Mouse (Mus musculus) midbrain, embryonic 11.5 days (tissue): ENCODE data around the gene Gas2l1. TPM values are rescaled to one million over a fixed set of nuclear protein-coding genes. Genes with fewer than 3 reads are reported as not detected.

Experiments
- ATAC-seq: fragments of 200-750 bp; cut with Nextera tagmentation; 2 replicates; pipeline ENCODE4 v1.8.0; 2017; ENCODE audit warnings: moderate TSS enrichment, moderate library complexity; ENCODE audit not compliant: low FRiP score
- DNase-seq: peaks from one replicate; pipeline ENCODE4 v3.0.0; 2015; ENCODE audit warnings: low spot score; ENCODE audit errors: missing footprints
- H3K27ac ChIP-seq: fragments of 300-500 bp; sonication (generic); 2 replicates; pipeline ENCODE4 v1.5.1; 2014; ENCODE audit warnings: low read depth, low read length
- H3K27me3 ChIP-seq: fragments of 300-500 bp; sonication (generic); 2 replicates; pipeline ENCODE4 v1.6.1; 2014; ENCODE audit warnings: mild to moderate bottlenecking, low read length, moderate library complexity, mixed read lengths; ENCODE audit not compliant: control insufficient read depth, insufficient read depth
- H3K36me3 ChIP-seq: fragments of 300-500 bp; sonication (generic); 2 replicates; pipeline ENCODE4 v1.6.1; 2014; ENCODE audit warnings: mild to moderate bottlenecking, low read length, moderate library complexity, mixed read lengths; ENCODE audit not compliant: control insufficient read depth, insufficient read depth
- H3K4me1 ChIP-seq: fragments of 300-500 bp; sonication (generic); 2 replicates; pipeline ENCODE4 v1.6.1; 2014; ENCODE audit warnings: low read length; ENCODE audit not compliant: control insufficient read depth, insufficient read depth
- H3K4me2 ChIP-seq: fragments of 300-500 bp; sonication (generic); 2 replicates; pipeline ENCODE4 v1.6.1; 2014; ENCODE audit warnings: mild to moderate bottlenecking, moderate library complexity
- H3K4me3 ChIP-seq: fragments of 300-500 bp; sonication (generic); 2 replicates; pipeline ENCODE4 v1.5.1; 2014; ENCODE audit warnings: low read depth, low read length
- H3K9ac ChIP-seq: fragments of 300-500 bp; sonication (generic); 2 replicates; pipeline ENCODE4 v1.6.1; 2014; ENCODE audit warnings: low read length
- H3K9me3 ChIP-seq: fragments of 300-500 bp; sonication (generic); 2 replicates; pipeline ENCODE4 v1.6.1; 2016; ENCODE audit warnings: low read length; ENCODE audit not compliant: control insufficient read depth
- WGBS: fragments of 180-500 bp; shearing (Covaris S2); extraction: QIAGEN DNeasy Blood & Tissue Kit; methylation state at CpG from one replicate; pipeline ENCODE4 v1.1.7; 2014; 5-methylcytosine and 5-hydroxymethylcytosine counted together
- polyA plus RNA-seq: library from polyadenylated mRNA; unstranded; fragments of >200 nt; fragmentation: Nextera tagmentation; extraction: Ambion mirVana; gene quantifications from 2 replicates; pipeline ENCODE4 v1.2.1, GENCODE M21; 2014

Gene Gas2l1
- polyA plus RNA-seq, 1 experiment from 2014 or later = 23.1 TPM

DNA sequence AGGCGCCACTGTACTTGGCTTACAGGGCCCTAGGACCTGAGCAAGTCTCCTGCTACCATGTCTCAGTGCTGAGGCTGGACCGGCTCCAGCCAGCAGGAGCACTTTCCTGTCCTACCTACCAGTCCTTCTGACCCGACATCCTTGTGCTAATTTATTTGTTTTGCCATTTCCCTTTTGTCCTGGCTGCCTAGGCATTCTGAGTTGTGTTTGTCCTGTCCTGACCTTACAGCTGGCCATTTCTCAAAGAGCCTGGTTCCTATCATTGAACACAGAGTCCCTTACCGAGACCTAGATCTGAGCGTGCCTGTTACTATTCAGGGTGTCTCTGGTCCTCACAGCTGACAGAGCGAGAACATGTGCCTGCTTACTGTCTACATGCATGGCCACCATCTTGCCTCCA, 10.3 kb downstream of the Gas2l1 start:
- peaks cover 39% of the 10 kb centered on the region for H3K27me3 ChIP-seq

DNA sequence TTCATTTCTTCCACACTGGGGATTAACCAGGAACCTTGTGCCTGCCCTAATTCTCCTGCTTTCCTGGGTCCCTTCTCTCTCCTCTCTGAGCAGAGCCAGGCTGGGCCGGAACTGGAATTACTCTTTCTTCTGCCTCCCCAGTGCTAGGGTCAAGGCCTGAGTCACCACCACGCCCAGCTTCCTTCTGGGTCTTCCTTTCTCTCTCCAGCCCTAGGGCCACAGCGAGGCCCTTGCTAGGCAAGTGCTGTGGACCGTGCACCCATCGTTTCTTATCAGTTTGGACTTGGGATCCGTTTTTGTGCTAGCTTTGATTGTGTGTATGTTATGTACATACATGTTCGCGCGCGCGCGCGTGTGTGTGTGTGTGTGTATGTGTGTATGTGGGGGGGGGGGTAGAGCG, 11.0 kb downstream of the Gas2l1 start:
- Histone ChIP-seq H3K4me2 (no peak overlapping the region), H3K4me3 (no peak overlapping the region), H3K27me3 (peaks cover 32% of the 10 kb centered on the region), H3K9ac (no peak overlapping the region), H3K27ac (no peak overlapping the region), H3K9me3 (no peaks in the 10 kb centered on the region), H3K36me3 (no peaks in the 10 kb centered on the region), H3K4me1 (peaks cover 24% of the 10 kb centered on the region)
- DNase-seq = peak; percentile 57
- 91% methylated on average over 14 of the region's 14 CpGs for WGBS
- ATAC-seq = no peak

More for the DNA sequence above, 10.3 kb downstream of the Gas2l1 start:
- Histone ChIP-seq H3K9me3 (no peaks in the 10 kb centered on the region; the same call in 1 of the 2 replicates), H3K9ac (no peak overlapping the region), H3K27ac (no peak overlapping the region), H3K36me3 (no peaks in the 10 kb centered on the region), H3K4me2 (no peak overlapping the region), H3K4me3 (no peak overlapping the region), H3K4me1 (peaks cover 24% of the 10 kb centered on the region)
- ATAC-seq (no peak), DNase-seq (peak; percentile 45)
- 70% methylated on average over 6 of the region's 6 CpGs for WGBS

DNA sequence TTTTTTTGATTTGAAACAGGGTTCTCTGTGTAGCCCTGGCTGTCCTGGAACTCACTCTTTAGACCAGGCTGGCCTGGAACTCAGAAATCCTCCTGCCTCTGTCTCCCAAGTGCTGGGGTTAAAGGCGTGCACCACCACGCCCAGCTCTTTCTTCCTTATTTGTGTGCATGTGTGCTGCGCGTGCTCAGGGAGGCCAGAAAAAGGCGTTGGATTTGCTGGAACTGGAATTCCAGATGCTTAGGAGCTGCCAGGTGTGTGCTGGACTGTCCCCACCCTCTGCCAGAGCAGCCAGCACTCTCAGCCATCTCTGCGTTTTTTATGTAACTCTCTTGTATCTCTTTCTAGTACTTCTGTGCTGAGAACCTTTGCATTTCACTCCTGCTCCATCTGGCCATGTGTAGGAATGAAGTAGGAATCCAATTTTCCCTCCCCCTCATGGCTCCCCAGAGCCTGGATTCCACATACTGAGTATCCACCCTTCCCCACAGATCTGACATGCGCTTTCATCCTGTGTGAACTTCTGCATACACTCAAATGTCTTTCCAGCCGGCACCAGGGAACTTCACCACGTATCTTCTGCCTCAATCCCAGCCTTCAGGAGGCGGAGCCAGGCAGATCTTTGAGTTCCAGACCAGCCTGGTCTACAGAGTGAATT, 12.8 kb downstream of the Gas2l1 start:
- no peak overlapping the region for H3K27ac ChIP-seq
- H3K27me3 ChIP-seq = peaks cover 15% of the 10 kb centered on the region
- ATAC-seq (no peak), DNase-seq (peak; percentile 45)
- H3K4me2 ChIP-seq = no peak overlapping the region
- 76% methylated on average over 10 of the region's 10 CpGs for WGBS
- H3K4me3 ChIP-seq = no peak overlapping the region
- H3K36me3 ChIP-seq = no peaks in the 10 kb centered on the region
- H3K9ac ChIP-seq = no peak overlapping the region
- no peaks in the 10 kb centered on the region for H3K9me3 ChIP-seq
- peaks cover 14% of the 10 kb centered on the region for H3K4me1 ChIP-seq

DNA sequence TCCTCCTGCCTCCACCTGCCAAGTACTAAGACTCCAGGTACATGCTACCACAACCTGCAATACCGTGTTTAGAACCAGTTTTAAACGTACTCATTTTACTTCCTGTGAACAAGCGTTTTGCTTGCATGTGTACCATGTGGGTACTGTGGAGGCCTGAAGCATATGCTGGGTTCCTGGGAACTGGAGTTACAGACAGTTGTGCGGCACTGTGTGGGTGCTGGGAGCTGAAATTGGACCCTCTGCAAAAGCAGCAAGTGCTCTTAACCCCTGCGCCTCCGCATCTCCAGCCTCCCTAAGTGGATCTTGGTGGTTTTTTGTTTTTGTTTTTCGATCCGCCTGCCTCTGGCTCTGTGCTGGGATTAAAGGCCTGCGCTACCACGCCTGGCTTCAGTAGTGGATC, 13.5 kb downstream of the Gas2l1 start:
- Histone ChIP-seq H3K4me1 (peaks cover 11% of the 10 kb centered on the region), H3K36me3 (no peaks in the 10 kb centered on the region), H3K9me3 (no peaks in the 10 kb centered on the region), H3K4me2 (no peak overlapping the region), H3K27ac (no peak overlapping the region), H3K4me3 (no peak overlapping the region), H3K9ac (no peak overlapping the region), H3K27me3 (peaks cover 8% of the 10 kb centered on the region)
- no peak for ATAC-seq
- peak; percentile 70 for DNase-seq
- 72% methylated on average over 10 of the region's 10 CpGs for WGBS

DNA sequence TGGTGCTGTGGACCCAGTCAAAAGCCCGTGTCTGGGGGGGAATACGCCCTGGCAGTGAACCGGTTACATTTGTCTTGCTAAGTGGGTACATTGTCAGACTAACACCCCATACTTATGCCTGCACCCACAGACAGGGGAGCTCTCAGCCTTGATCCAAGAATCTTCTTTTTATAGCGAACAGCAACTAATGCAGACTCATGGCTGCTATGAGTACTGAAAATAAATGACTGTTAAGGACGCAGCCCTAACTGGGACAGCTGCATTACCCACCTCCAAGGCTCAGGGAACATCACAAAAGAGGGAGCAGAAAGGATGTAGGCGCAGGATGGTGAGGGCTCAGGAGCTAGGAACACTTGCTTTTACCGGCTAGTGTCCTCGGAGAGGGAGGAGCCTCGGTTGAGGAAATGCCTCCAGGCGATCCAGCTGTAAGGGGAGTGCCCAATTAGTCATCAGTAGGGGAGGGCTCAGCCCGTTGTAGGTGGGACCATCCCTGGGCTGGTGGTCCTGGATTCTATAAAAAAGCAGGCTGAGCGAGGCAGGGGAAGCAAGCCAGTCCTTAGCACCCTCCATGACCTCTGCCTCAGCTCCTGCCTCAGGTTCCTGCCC, 18.7 kb downstream of the Gas2l1 start:
- no peak for ATAC-seq

DNA sequence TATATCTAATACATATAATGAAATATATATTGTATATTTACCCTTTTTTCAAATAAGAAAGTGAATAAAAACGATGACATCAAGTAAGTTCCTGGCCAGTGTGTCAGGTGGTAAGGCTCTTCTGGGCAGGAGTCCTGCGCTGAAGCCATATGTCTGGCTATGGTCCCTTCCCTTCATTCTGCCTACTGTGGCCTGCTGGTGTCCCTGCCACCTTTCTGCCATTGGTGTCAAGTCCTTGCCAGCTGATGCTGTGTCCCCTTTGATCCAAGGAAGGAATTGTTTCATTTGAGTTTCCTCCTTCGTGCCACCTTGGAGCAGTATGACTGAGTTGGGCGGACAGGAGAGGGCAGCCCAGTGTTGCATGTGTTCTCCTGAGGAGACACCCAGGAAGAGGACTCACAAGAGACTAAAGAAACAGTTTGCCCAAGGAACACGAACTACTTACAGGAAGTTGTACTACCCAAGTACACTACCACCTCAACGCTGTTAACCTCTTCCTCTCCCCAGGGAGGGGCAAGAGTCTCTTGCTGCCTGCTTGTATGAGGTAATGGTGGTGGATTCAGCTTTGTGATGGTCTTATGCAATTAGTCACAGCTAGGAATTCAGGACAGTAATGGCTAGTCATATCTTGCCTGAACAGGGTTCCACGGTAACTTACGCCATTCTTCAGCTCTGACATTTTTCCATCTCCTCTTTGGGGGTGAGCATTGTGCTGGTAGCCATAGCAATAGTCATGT, 22.3 kb downstream of the Gas2l1 start:
- Histone ChIP-seq H3K4me3 (no peak overlapping the region), H3K27ac (no peak overlapping the region), H3K9me3 (no peaks in the 10 kb centered on the region), H3K36me3 (no peaks in the 10 kb centered on the region), H3K27me3 (no peaks in the 10 kb centered on the region), H3K4me2 (no peak overlapping the region), H3K9ac (no peak overlapping the region), H3K4me1 (no peaks in the 10 kb centered on the region)
- 92% methylated on average over 8 of the region's 8 CpGs for WGBS
- no peak for DNase-seq
- ATAC-seq = no peak

More for the DNA sequence above, 18.7 kb downstream of the Gas2l1 start:
- no peak overlapping the region for H3K4me2 ChIP-seq
- no peaks in the 10 kb centered on the region for H3K9me3 ChIP-seq
- no peaks in the 10 kb centered on the region for H3K4me1 ChIP-seq
- no peak overlapping the region for H3K27ac ChIP-seq
- no peak overlapping the region for H3K9ac ChIP-seq
- no peaks in the 10 kb centered on the region for H3K27me3 ChIP-seq
- H3K4me3 ChIP-seq = no peak overlapping the region
- no peaks in the 10 kb centered on the region for H3K36me3 ChIP-seq
- WGBS = 53% methylated on average over 12 of the region's 12 CpGs
- no peak for DNase-seq

DNA sequence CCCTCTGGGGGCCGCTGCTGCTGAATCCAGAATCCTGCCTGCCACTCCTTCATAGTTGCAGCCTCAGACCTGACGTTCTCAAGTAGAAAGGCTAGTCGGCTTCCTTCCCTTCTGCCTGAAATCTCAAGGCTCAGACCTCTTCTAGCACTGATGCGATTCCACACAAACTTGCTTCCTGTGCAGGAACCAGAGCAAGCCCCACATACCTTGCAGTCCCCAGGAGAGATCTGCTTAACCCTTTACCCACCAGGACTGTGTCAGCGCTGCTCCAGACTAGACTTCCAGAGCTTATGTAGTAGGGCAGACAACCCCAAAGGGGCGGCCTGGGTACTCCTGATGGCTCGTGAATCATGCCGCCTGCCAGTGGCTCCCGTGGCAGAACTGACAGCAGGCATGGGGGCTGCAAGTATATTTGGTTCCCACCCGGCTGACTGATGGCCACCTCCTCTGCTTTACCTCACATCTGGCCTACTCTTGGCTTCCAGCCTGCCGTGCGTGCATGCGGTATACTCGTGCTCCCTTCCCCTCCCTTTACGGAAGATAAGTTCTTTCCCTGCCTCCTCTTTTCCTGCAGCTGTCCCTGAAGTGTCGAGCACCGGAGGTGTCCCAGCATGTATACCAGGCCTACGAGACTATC, 23.9 kb downstream of the Gas2l1 start:
- DNase-seq = no peak
- Histone ChIP-seq H3K4me2 (no peak overlapping the region), H3K4me1 (no peaks in the 10 kb centered on the region), H3K27ac (no peak overlapping the region), H3K9ac (no peak overlapping the region), H3K4me3 (no peak overlapping the region), H3K9me3 (no peaks in the 10 kb centered on the region), H3K36me3 (peaks cover 4% of the 10 kb centered on the region; the same call in 1 of the 2 replicates), H3K27me3 (no peaks in the 10 kb centered on the region)
- 88% methylated on average over 18 of the region's 18 CpGs for WGBS
- no peak for ATAC-seq

DNA sequence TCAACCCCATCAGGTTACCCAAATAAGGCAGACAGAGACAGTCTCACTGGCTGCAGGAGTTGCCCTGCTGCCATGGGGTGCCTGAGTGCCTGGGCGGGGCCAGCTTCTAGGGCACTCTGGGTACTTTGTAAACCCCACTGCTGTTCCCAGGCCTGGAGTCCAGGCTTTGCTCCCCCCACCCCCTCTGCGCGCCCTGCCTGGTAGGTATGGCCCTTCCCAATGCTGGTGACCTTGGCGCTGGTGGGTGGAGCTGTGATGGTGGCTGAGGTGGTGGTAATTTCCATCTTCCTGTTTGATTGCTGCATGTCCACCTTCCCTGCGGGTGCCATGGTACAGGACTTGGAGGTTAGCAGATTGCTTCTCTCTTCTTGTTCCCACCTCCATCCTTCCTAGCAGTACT, 24.5 kb downstream of the Gas2l1 start:
- WGBS = 89% methylated on average over 5 of the region's 5 CpGs
- Histone ChIP-seq H3K4me2 (no peak overlapping the region), H3K27ac (no peak overlapping the region), H3K4me1 (no peaks in the 10 kb centered on the region), H3K4me3 (no peak overlapping the region), H3K27me3 (no peaks in the 10 kb centered on the region), H3K36me3 (peaks cover 4% of the 10 kb centered on the region; the same call in 1 of the 2 replicates), H3K9me3 (no peaks in the 10 kb centered on the region), H3K9ac (no peak overlapping the region)
- ATAC-seq (no peak), DNase-seq (peak; percentile 77)
